Mouse (Mus musculus): ENCODE data around the gene Tcte2. TPM values are rescaled to one million over a fixed set of nuclear protein-coding genes. Genes with fewer than 3 reads are reported as not detected.

The Tcte2 gene
- total RNA-seq, 4 experiments from 2014 or later: 1.0 to 2.3 (median 1.6) TPM

GRCm38 (mm10) chr17:13746330-13746729 lies 15.3 kb downstream of the Tcte2 start:
- DNase-seq (ENCODE audit: low spot score in 2 of 2): no peak

DNA sequence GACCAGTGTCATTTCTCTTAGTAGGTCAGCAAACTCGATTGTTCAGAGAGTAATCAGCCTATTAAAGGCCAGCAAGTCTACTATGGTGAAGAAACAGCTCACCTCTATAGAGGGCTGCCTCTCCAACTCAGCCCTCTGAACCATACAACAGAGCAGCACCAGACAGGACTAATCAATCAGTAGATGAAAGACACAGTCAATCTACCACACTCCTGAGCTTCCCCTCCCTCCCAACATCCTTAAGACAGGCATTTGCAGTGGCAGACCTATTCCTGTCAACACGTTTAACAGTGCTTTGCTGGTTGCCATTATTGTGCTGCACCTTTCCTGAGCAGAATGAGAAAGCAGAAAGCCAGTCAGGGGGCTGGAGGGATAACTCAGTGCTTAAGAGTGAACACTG lies 16.3 kb downstream of the Tcte2 start:
- DNase-seq (ENCODE audit: low spot score in 2 of 2): no peak

- DNase-seq (ENCODE audit: low spot score in 2 of 2): no peak
Observed at GRCm38 (mm10) chr17:13744824-13745223, 16.8 kb downstream of the Tcte2 start.

- no peak for DNase-seq (ENCODE audit: low spot score in 2 of 2)
Observed at GRCm38 (mm10) chr17:13744219-13744618, 17.4 kb downstream of the Tcte2 start.

- DNase-seq (ENCODE audit: low spot score in 2 of 2): no peak
Observed at GRCm38 (mm10) chr17:13743709-13744079, 17.9 kb downstream of the Tcte2 start.

DNA sequence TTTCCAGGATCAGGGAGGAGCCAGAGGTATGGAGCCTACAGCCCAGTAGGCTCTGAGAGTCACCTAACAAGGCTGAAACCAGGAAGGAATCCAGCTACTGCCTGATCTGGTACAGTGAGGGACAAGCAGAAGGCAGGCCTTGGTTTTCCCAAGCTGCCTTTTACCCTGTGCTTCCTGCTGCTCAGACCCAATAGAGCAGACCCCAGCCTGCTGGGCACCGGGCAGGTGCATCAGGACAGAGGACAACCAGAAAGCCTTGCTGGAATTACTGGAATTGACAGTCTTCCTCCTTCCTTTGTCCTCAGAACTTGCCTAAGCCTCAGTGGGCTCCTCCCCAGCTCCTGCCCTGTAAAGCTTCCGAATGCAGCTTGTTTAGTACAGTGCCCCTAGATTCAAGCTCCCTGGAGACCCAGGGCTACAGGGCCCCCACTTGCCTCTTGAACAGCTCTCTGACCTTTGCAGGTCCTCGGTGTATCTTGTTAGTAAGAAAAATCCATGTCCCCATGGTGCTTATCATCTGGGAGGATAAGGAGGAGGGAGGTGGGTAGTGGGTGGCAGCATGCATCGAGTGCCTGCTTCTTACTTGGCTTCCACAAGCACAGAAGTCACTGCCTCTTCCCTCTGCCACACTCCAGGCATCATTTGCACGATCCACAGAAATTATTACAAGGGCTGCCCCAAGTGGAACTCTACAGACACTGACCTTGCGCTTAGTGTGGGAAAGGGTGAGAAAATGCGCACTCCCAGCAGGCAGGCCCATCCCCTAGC lies 18.5 kb downstream of the Tcte2 start:
- DNase-seq (ENCODE audit: low spot score in 2 of 2): no peak

- no peak for DNase-seq (ENCODE audit: low spot score in 2 of 2)
Observed at GRCm38 (mm10) chr17:13742334-13742733, 19.3 kb downstream of the Tcte2 start.

DNA sequence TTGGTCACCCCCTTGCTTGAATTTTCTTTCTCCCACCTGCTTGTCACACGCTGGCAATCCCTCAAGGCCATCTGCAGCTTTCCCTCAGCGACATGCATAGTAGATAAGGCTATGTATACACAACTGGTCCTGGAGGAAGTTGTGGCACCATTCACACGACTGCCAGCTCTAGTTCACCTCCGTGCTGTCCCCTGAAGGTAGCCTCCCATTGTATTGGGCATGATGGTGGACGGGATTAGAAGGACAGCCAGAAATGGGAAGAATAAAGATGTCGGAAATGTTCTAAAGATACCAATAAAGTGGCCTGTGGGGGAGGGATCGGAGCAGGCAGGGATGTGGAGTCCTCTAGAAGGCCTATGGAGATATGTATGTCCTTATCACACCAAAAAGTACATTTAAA lies 20.0 kb downstream of the Tcte2 start:
- DNase-seq (ENCODE audit: low spot score in 2 of 2): no peak

DNA sequence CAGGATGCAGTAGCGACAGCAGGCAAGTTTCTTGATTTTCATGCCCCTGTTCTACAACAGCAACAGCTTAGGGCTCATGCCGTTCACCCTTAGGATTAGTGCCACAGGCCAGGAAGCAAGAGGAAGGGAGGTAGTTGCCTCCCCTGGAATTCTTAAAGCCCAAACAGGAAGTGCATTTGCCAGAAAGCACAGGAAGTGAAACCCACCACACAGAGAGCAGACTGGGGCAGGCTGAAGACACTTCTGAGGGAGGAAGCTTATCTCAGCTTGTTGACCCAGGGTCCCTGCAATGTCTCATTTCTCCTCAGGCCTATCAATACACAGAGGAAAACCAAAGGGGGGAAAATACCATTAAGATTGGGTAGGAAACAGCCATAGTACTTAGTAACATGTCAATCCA lies 20.8 kb downstream of the Tcte2 start:
- DNase-seq (ENCODE audit: low spot score in 2 of 2): no peak

DNA sequence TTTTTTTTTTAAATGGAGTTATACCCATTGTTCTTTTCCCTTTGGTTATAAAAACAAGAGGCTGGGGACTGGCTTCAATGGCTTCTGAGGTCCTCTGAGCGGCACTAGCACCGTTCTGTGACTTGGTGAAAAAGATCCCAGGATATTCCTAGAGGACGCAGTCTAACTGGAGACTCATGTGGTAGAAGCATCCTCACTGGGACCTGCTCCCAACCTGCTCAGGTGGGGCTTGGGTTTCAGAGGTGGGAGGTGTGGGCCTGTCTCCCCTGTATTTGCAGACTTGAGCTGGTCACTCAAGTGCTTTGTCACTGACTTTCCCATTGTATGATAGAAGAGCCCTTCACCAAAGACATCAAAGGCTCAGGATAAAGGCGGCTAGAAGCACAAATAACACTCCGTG lies 21.6 kb downstream of the Tcte2 start:
- DNase-seq (ENCODE audit: low spot score in 2 of 2): no peak

DNA sequence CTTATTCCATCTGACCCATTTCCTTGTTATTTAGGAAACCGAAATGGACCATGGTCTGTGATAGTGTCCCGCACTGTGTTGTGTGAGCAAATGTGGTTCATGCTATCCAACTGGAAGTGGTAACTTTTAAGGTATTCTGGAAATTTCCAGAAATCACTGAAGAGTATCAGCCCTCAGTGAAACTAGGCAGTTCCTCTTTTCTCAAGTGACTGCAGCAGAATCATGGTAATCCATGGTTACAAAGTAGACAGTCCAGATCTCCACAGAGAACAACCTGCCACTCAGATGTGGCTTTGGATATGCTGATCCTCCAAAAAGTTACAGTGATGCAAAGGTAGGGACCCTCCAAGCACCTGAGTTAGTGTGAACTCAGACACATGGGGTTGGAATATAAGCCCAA lies 22.7 kb downstream of the Tcte2 start:
- DNase-seq (ENCODE audit: low spot score in 2 of 2): no peak

- no peak for DNase-seq (ENCODE audit: low spot score in 2 of 2)
Observed at GRCm38 (mm10) chr17:13738121-13738776, 23.4 kb downstream of the Tcte2 start.

DNA sequence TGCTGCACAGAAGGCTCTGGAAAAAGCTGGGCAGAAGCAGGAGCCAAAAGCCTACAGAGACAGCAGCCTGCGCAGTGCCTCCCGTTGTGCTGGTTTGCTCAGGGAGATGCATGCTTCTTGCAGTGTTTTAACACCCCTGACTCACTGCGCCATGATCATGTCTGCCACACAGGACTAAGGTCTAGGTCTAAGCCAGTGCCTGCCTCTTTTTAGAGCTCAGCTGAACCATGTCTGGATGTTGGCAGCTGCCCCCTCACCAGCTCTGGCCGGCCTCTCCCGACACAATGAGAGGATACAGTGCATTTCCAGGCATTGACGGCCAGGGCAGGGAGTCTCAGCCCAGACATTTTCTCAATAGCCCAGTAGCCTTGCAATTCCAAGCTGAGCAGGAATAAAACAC lies 24.3 kb downstream of the Tcte2 start:
- DNase-seq (ENCODE audit: low spot score in 2 of 2): no peak

- DNase-seq (ENCODE audit: low spot score in 2 of 2): no peak
Observed at GRCm38 (mm10) chr17:13735803-13736282, 25.8 kb downstream of the Tcte2 start.

DNA sequence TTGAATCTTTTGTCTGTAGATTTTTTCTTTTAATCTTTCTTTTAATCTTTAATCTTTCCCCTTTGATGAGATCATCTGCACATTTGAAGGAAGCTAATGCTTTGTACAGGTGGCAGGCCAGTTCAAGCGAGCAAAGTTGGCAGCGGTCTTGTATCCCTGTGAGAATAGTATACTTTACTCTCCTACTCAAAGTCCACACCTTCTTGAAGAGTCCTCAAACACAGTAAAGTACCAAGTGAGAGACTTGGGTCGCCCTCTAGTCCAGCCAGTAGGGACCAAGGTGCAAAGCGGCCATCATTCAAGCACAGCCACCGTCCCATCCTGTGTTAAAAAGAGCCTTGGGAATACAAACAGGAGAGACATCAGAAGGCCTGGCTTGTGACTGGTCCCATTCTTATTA lies 26.6 kb downstream of the Tcte2 start:
- no peak for DNase-seq (ENCODE audit: low spot score in 2 of 2)

GRCm38 (mm10) chr17:13733971-13734370 lies 27.7 kb downstream of the Tcte2 start:
- DNase-seq (ENCODE audit: low spot score in 2 of 2): no peak

- no peak for DNase-seq (ENCODE audit: low spot score in 2 of 2)
Observed at GRCm38 (mm10) chr17:13732685-13733084, 28.9 kb downstream of the Tcte2 start.

- no peak for DNase-seq (ENCODE audit: low spot score in 2 of 2)
Observed at GRCm38 (mm10) chr17:13731727-13732112, 29.9 kb downstream of the Tcte2 start.

GRCm38 (mm10) chr17:13730980-13731726 lies 30.5 kb downstream of the Tcte2 start:
- DNase-seq (ENCODE audit: low spot score in 2 of 2): no peak

DNA sequence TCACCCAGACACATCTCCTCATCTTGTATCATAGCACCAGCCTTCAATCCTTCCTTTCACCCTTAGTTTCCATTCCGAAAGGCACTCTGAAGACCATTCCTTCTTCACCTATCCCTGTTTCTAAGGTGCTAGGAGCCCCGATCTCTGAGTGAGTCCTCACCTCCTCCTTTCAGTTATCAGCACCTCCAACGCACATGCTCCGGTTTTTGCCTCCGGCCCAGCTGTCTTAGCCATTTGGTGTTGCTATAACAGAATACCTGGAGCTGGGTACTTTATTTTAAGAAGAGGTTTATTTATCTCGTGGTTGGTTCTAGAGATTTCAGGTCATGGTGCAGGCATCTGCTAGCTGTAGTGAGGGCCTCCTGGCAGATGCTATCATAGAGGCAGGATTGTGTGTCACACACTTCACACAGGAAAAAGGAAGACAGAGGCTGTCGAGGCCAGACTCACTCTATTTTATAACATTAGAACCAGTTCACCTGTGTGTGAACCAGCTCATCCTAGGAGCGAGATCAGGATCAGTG lies 34.7 kb downstream of the Tcte2 start:
- no peak for DNase-seq (ENCODE audit: low spot score in 2 of 2)

DNA sequence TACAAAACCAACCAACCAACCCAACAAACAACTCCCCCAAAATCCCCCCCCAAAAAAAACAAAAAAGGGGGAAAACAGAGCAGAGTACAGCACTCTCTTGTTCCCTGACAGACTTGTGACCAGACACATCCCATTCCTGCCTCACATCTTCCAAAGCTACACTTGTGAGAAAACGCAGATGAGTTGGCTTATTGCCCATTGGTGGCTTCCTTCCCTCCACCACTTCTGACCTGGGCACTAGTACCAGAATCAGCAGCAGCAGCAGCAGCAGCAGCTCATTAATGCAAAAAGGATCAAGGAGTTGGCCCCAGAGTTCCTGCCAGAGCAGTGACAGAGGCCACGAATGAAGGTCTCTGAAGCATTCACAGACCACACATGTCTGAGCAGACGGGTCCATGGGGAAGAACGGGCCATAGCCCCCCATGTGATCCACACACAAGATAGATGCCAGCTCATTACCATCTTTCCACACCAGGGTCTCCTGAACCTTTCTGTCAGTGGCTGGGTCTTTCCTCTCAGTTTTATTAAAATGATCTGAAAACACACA lies 36.5 kb downstream of the Tcte2 start:
- DNase-seq (ENCODE audit: low spot score in 2 of 2): no peak

GRCm38 (mm10) chr17:13722434-13722833 lies 39.2 kb downstream of the Tcte2 start:
- DNase-seq (ENCODE audit: low spot score in 2 of 2): no peak

Measured in gastrocnemius, adult 8-10 months (tissue).